Mouse (Mus musculus) G1E-ER4 (cell line): ENCODE results near the gene Pdlim4. TPM values are rescaled to one million over a fixed set of nuclear protein-coding genes. Genes with fewer than 3 reads are reported as not detected.

ENCODE experiments used
- GATA1 ChIP-seq: IDR thresholded peaks from one replicate; pipeline ENCODE4 v1.8.0; 2012; ENCODE audit warnings: low read length, inconsistent platforms
- polyA plus RNA-seq: library from polyadenylated mRNA; stranded (reverse); fragments of >175 nt; gene quantifications from 2 replicates; pipeline ENCODE4 v1.2.3, GENCODE M21; 2012

The Pdlim4 gene
- polyA plus RNA-seq, 1 experiment = not detected

GRCm38 (mm10) chr11:54071726-54072445, 3.1 kb upstream of the Pdlim4 start:
- TF ChIP-seq GATA1 = no peak

GRCm38 (mm10) chr11:54067996-54068519, 756 bp downstream of the Pdlim4 start:
- TF ChIP-seq GATA1 = no peak

- no peak for TF ChIP-seq GATA1
Observed at GRCm38 (mm10) chr11:54067318-54067995, 1.4 kb downstream of the Pdlim4 start.

- no peak for TF ChIP-seq GATA1
Observed at GRCm38 (mm10) chr11:54066400-54066799, 2.4 kb downstream of the Pdlim4 start.

- TF ChIP-seq GATA1 = no peak
Observed at GRCm38 (mm10) chr11:54065915-54066178, 3.0 kb downstream of the Pdlim4 start.

- no peak for TF ChIP-seq GATA1
Observed at GRCm38 (mm10) chr11:54065106-54065914, 3.5 kb downstream of the Pdlim4 start.

- no peak for TF ChIP-seq GATA1
Observed at GRCm38 (mm10) chr11:54064412-54064978, 4.3 kb downstream of the Pdlim4 start.

- TF ChIP-seq GATA1 = no peak
Observed at GRCm38 (mm10) chr11:54063472-54063775, 5.4 kb downstream of the Pdlim4 start.

- no peak for TF ChIP-seq GATA1
Observed at GRCm38 (mm10) chr11:54062753-54063471, 5.9 kb downstream of the Pdlim4 start.

GRCm38 (mm10) chr11:54062086-54062752, 6.6 kb downstream of the Pdlim4 start:
- no peak for TF ChIP-seq GATA1

GRCm38 (mm10) chr11:54060316-54060715, 8.5 kb downstream of the Pdlim4 start:
- TF ChIP-seq GATA1 = no peak

GRCm38 (mm10) chr11:54059526-54059925, 9.3 kb downstream of the Pdlim4 start:
- no peak for TF ChIP-seq GATA1

GRCm38 (mm10) chr11:54058643-54059042, 10.2 kb downstream of the Pdlim4 start:
- TF ChIP-seq GATA1 = no peak

GRCm38 (mm10) chr11:54058056-54058617, 10.7 kb downstream of the Pdlim4 start:
- TF ChIP-seq GATA1 = no peak

GRCm38 (mm10) chr11:54057428-54057827, 11.4 kb downstream of the Pdlim4 start:
- TF ChIP-seq GATA1 = no peak

GRCm38 (mm10) chr11:54056132-54056531, 12.7 kb downstream of the Pdlim4 start:
- no peak for TF ChIP-seq GATA1
